ENCODE assay signal across 8 mouse cellular contexts in the genomic region with DNA sequence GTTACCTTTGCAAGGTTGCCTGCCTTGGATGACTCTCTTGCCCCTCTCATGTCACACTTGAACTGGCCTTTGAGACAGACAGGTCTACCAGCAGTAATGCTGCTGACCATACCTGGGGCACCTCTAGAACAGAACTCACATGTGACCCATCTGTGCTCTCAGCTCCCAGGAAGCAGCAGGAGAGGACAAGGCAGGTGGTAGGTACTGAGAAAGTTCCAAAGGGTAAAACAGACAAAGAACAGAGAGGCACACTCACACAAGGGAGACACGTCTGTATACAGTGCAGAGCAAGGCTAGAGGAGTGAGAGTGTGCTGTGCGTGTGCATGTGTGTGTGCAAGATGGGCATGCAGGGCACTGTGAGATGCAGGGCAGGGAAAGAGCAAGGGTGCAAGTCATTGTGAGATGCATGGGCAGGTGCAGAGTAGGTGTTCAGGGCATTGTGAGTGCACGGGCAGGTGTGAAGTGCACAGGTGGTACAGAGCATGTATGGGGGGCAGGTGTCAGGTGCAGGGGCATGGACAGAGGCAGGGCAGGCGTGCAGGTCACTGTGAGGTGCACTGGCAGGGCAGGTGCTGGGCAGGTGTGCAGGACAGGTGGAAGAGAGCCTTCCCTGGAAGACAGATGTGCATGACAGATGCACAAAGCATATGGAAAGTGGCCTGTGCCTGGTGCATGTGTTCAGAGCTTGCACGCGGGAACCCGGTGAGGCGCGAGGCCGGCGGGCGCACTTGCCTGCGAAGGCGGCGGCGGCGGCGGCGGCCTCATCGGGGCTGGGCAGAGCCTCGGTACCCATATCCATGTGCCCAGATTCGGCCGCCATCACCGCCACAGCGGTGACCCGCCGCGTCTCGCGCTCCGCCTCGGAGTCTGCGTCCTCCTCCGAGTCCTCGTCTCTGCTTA. TPM values are rescaled to one million over a fixed set of nuclear protein-coding genes. Genes with fewer than 3 reads are reported as not detected.
DNase-seq lines count a peak whose midpoint lies in the region; ATAC-seq and TF ChIP-seq lines count a peak whose summit lies in the region.

No protein-coding gene starts in this region.

- peak overlapping the region; percentile 70 for H3K4me3 ChIP-seq in forebrain, postnatal 0 days (ENCODE audit: low read depth, low read length)
- H3K4me3 ChIP-seq in limb, embryonic 15.5 days: peak overlapping the region; percentile 70
- peak overlapping the region; percentile 63 for H3K4me3 ChIP-seq in neural tube, embryonic 11.5 days (ENCODE audit: low read depth, low read length)

- no peaks in the 10 kb centered on the region for H3K9me3 ChIP-seq in forebrain, postnatal 0 days (ENCODE audit: low read length)
- H3K9me3 ChIP-seq in limb, embryonic 15.5 days: no peaks in the 10 kb centered on the region
- no peaks in the 10 kb centered on the region for H3K9me3 ChIP-seq in neural tube, embryonic 11.5 days (ENCODE audit: control insufficient read depth, low read length)

- 2% methylated on average over 34 of the region's 35 CpGs for WGBS in forebrain, postnatal 0 days
- 4% methylated on average over 35 of the region's 35 CpGs for WGBS in limb, embryonic 15.5 days
- WGBS in neural tube, embryonic 11.5 days: 6% methylated on average over 35 of the region's 35 CpGs

- peaks cover 22% of the 10 kb centered on the region for H3K4me1 ChIP-seq in forebrain, postnatal 0 days (ENCODE audit: insufficient read depth)
- H3K4me1 ChIP-seq in limb, embryonic 15.5 days: peaks cover 25% of the 10 kb centered on the region
- H3K4me1 ChIP-seq in neural tube, embryonic 11.5 days (ENCODE audit: control insufficient read depth, insufficient read depth, low read length): peaks cover 19% of the 10 kb centered on the region

- no peaks in the 10 kb centered on the region for H3K27me3 ChIP-seq in forebrain, postnatal 0 days (ENCODE audit: insufficient read depth, low read length)
- H3K27me3 ChIP-seq in limb, embryonic 15.5 days: no peaks in the 10 kb centered on the region
- no peaks in the 10 kb centered on the region for H3K27me3 ChIP-seq in neural tube, embryonic 11.5 days (ENCODE audit: control insufficient read depth, insufficient read depth, low read length)

- peak overlapping the region; percentile 98 for H3K9ac ChIP-seq in forebrain, postnatal 0 days
- H3K9ac ChIP-seq in limb, embryonic 15.5 days: peak overlapping the region; percentile 90
- peak overlapping the region; percentile 96 for H3K9ac ChIP-seq in neural tube, embryonic 11.5 days (ENCODE audit: low read length)

- peak overlapping the region; percentile 100 for H3K4me2 ChIP-seq in forebrain, postnatal 0 days (ENCODE audit: low read depth)
- peak overlapping the region; percentile 96 for H3K4me2 ChIP-seq in limb, embryonic 15.5 days
- H3K4me2 ChIP-seq in neural tube, embryonic 11.5 days (ENCODE audit: low read depth): peak overlapping the region; percentile 99

- H3K27ac ChIP-seq in forebrain, postnatal 0 days (ENCODE audit: low read depth, low read length): peak overlapping the region; percentile 100
- peak overlapping the region; percentile 99 for H3K27ac ChIP-seq in limb, embryonic 15.5 days
- peak overlapping the region; percentile 99 for H3K27ac ChIP-seq in neural tube, embryonic 11.5 days (ENCODE audit: low read depth, low read length)

- peak; percentile 49 for DNase-seq in cerebellum, adult 8-10 months
- DNase-seq in urinary bladder, postnatal 14 days (ENCODE audit: low spot score): peak; percentile 31
- DNase-seq in urinary bladder, postnatal 10 days (ENCODE audit: low spot score): no peak
- peak; percentile 34 for DNase-seq in forebrain, postnatal 0 days
- peak; percentile 19 for DNase-seq in neural tube, embryonic 11.5 days (ENCODE audit: low spot score)
- no peak for DNase-seq in adipocyte (ENCODE audit: low spot score)

- peaks cover 23% of the 10 kb centered on the region for H3K36me3 ChIP-seq in forebrain, postnatal 0 days (ENCODE audit: insufficient read depth)
- H3K36me3 ChIP-seq in limb, embryonic 15.5 days: peaks cover 28% of the 10 kb centered on the region
- peaks cover under 1% of the 10 kb centered on the region for H3K36me3 ChIP-seq in neural tube, embryonic 11.5 days (ENCODE audit: control insufficient read depth, insufficient read depth, low read length)

- no peak; the same call in 1 of the 2 replicates for ATAC-seq in cerebellum, adult (ENCODE audit: insufficient number of reproducible peaks, low FRiP score, low TSS enrichment)
- peak; percentile 4 for ATAC-seq in forebrain, postnatal 0 days
- ATAC-seq in limb, embryonic 15.5 days (ENCODE audit: insufficient number of reproducible peaks, low FRiP score, low TSS enrichment, low read depth): peak; percentile 2; the same call in 1 of the 2 replicates
- ATAC-seq in neural tube, embryonic 11.5 days (ENCODE audit: insufficient read depth, low FRiP score, low TSS enrichment): peak; percentile 31

- no peak for TF ChIP-seq CTCF in forebrain, postnatal 0 days (IDR thresholded peaks at IDR 0.05; ENCODE audit: low read depth)

RNA-seq across cellular contexts. Expression of a gene that starts 0.7 kb away (rescaled TPM):
- 238 and 239 TPM in 2 replicates for total RNA-seq in forebrain, postnatal 0 days (2014; rRNA removed)
- polyA plus RNA-seq in forebrain, postnatal 0 days (2015; fragmentation: Nextera tagmentation; extraction: Ambion mirVana): 282 and 289 TPM in 2 replicates
- 68.6 and 70.8 TPM in 2 replicates for polyA plus RNA-seq in limb, embryonic 15.5 days (2015; fragmentation: Nextera tagmentation; extraction: Ambion mirVana)
- polyA plus RNA-seq in neural tube, embryonic 11.5 days (2014; fragmentation: Nextera tagmentation; extraction: Ambion mirVana): 72.3 and 90.1 TPM in 2 replicates

RNA-seq across cellular contexts. Expression of a gene that starts 0.7 kb away (rescaled TPM):
- 25.2 and 33.2 TPM in 2 replicates for total RNA-seq in forebrain, postnatal 0 days (2014; rRNA removed)
- 32.9 and 34.7 TPM in 2 replicates for polyA plus RNA-seq in forebrain, postnatal 0 days (2015; fragmentation: Nextera tagmentation; extraction: Ambion mirVana)
- 35.9 and 38.5 TPM in 2 replicates for polyA plus RNA-seq in limb, embryonic 15.5 days (2015; fragmentation: Nextera tagmentation; extraction: Ambion mirVana)
- polyA plus RNA-seq in neural tube, embryonic 11.5 days (2014; fragmentation: Nextera tagmentation; extraction: Ambion mirVana): 29.3 and 32.6 TPM in 2 replicates

RNA-seq across cellular contexts. Expression of a gene that starts 11.9 kb away (rescaled TPM):
- total RNA-seq in forebrain, postnatal 0 days (2014; rRNA removed): 1.0 and 1.1 TPM in 2 replicates
- polyA plus RNA-seq in forebrain, postnatal 0 days (2015; fragmentation: Nextera tagmentation; extraction: Ambion mirVana): 0.74 and 0.82 TPM in 2 replicates
- 42.7 and 43.9 TPM in 2 replicates for polyA plus RNA-seq in limb, embryonic 15.5 days (2015; fragmentation: Nextera tagmentation; extraction: Ambion mirVana)
- polyA plus RNA-seq in neural tube, embryonic 11.5 days (2014; fragmentation: Nextera tagmentation; extraction: Ambion mirVana): 2.2 TPM in 2 replicates

RNA-seq across cellular contexts. Expression of a gene that starts 35.0 kb away (rescaled TPM):
- total RNA-seq in forebrain, postnatal 0 days (2014; rRNA removed): 0.31 and 0.38 TPM in 2 replicates
- 0.90 and 0.98 TPM in 2 replicates for polyA plus RNA-seq in forebrain, postnatal 0 days (2015; fragmentation: Nextera tagmentation; extraction: Ambion mirVana)
- 1.5 TPM in 2 replicates for polyA plus RNA-seq in limb, embryonic 15.5 days (2015; fragmentation: Nextera tagmentation; extraction: Ambion mirVana)
- polyA plus RNA-seq in neural tube, embryonic 11.5 days (2014; fragmentation: Nextera tagmentation; extraction: Ambion mirVana): 0.43 and 0.61 TPM in 2 replicates

RNA-seq across cellular contexts. Expression of a gene that starts 47.9 kb away (rescaled TPM):
- not detected in 2 replicates for total RNA-seq in forebrain, postnatal 0 days (2014; rRNA removed)
- polyA plus RNA-seq in forebrain, postnatal 0 days (2015; fragmentation: Nextera tagmentation; extraction: Ambion mirVana): 2.9 and 3.9 TPM in 2 replicates
- 11.3 and 16.5 TPM in 2 replicates for polyA plus RNA-seq in limb, embryonic 15.5 days (2015; fragmentation: Nextera tagmentation; extraction: Ambion mirVana)
- 13.2 and 13.7 TPM in 2 replicates for polyA plus RNA-seq in neural tube, embryonic 11.5 days (2014; fragmentation: Nextera tagmentation; extraction: Ambion mirVana)

Comparison
In these comparisons a context has a peak if more than half of its experiments do, and no peak if none do; other contexts are left out.
1. DNase-seq: peak in cerebellum, adult 8-10 months (single experiment), urinary bladder, postnatal 14 days (single experiment), forebrain, postnatal 0 days (single experiment) and neural tube, embryonic 11.5 days (single experiment); none in urinary bladder, postnatal 10 days (single experiment) and adipocyte (single experiment).
2. RNA of a gene that starts 11.9 kb away (polyA plus RNA-seq): 42.7 to 43.9 TPM in limb, embryonic 15.5 days; 2.2 TPM in neural tube, embryonic 11.5 days and 0.74 to 0.82 TPM in forebrain, postnatal 0 days; every median in the first group is over 10 times any median in the second.
3. Peak in every context shown above with its lines, with median percentiles within 50 percentile points of each other: H3K27ac ChIP-seq, H3K4me2 ChIP-seq, H3K4me3 ChIP-seq and H3K9ac ChIP-seq.